Mouse (Mus musculus): Measurements from ENCODE around the gene Ncl. TPM values are rescaled to one million over a fixed set of nuclear protein-coding genes. Genes with fewer than 3 reads are reported as not detected.

The Ncl gene
- total and polyA plus RNA-seq, 3 experiments = 246 to 1,708 (median 370) TPM

- no peaks in the 10 kb centered on the region for H3K9me3 ChIP-seq (replicated peaks; ENCODE audit: insufficient read depth, low read length)
- no peaks in the 10 kb centered on the region for H3K79me2 ChIP-seq (ENCODE audit: control insufficient read depth, insufficient read depth, low read length, poor library complexity)
- no peaks in the 10 kb centered on the region for H3K36me3 ChIP-seq (ENCODE audit: control insufficient read depth in 1 of 2, insufficient read depth in 2 of 2, low read length in 2 of 2)
- TF ChIP-seq EP300 (IDR thresholded peaks at IDR 0.05; ENCODE audit: low read depth in 1 of 2, low read length in 2 of 2) (no peak), MYC (IDR thresholded peaks at IDR 0.05; ENCODE audit: low read depth, low read length) (no peak), TCF12 (IDR thresholded peaks at IDR 0.05; ENCODE audit: low read depth, low read length) (no peak)
- H3K27ac ChIP-seq (ENCODE audit: control insufficient read depth, low read depth, low read length) = no peak overlapping the region
- H3K4me1 ChIP-seq (ENCODE audit: control insufficient read depth in 1 of 2, insufficient read depth in 2 of 2, low read length in 2 of 2) = peaks cover 0 to 3% of the 10 kb centered on the region in 2 experiments; a peak in 2 of 4 replicates
- no peak for DNase-seq (ENCODE audit: low read depth, low spot score)
- no peak overlapping the region for H3K4me3 ChIP-seq (ENCODE audit: control insufficient read depth in 1 of 2, insufficient read depth in 1 of 2, low read depth in 2 of 2, low read length in 2 of 2)
- no peak overlapping the region for H3K9ac ChIP-seq (ENCODE audit: control insufficient read depth, low read depth, low read length, poor library complexity, severe bottlenecking)
- H3K27me3 ChIP-seq (ENCODE audit: control insufficient read depth in 1 of 2, insufficient read depth in 2 of 2, low read length in 2 of 2) = no peaks in the 10 kb centered on the region; a peak in 1 of 4 replicates
These were observed 20.0 kb upstream of the Ncl start for GRCm38 (mm10) chr1:86379161-86379569.

DNA sequence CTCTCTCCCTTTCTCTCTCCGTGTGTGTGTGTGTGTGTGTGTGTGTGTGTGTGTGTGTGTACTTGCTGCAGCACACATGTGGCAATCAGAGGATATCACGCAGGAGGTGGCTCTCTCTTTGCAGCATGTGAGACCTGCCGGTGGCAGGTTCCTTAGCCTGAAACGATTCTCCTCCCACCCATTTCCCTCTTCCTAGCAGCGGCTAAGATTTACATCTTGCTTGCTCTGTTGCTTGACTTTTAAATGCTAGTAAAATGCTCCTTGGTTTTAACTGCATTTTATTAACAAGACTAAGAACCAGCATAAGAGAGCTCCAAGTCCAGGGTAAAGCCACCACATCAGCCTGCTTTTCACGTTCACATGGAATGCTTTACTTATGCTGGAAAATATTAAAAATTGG, 19.5 kb upstream of the Ncl start:
- Histone ChIP-seq H3K36me3 (ENCODE audit: control insufficient read depth in 1 of 2, insufficient read depth in 2 of 2, low read length in 2 of 2) (no peaks in the 10 kb centered on the region), H3K4me1 (ENCODE audit: control insufficient read depth in 1 of 2, insufficient read depth in 2 of 2, low read length in 2 of 2) (peaks cover 0 to 3% of the 10 kb centered on the region in 2 experiments; a peak in 2 of 4 replicates), H3K79me2 (ENCODE audit: control insufficient read depth, insufficient read depth, low read length, poor library complexity) (no peaks in the 10 kb centered on the region), H3K27ac (ENCODE audit: control insufficient read depth, low read depth, low read length) (no peak overlapping the region), H3K4me3 (ENCODE audit: control insufficient read depth in 1 of 2, insufficient read depth in 1 of 2, low read depth in 2 of 2, low read length in 2 of 2) (no peak overlapping the region), H3K27me3 (ENCODE audit: control insufficient read depth in 1 of 2, insufficient read depth in 2 of 2, low read length in 2 of 2) (no peaks in the 10 kb centered on the region), H3K9ac (ENCODE audit: control insufficient read depth, low read depth, low read length, poor library complexity, severe bottlenecking) (no peak overlapping the region), H3K9me3 (replicated peaks; ENCODE audit: insufficient read depth, low read length) (no peaks in the 10 kb centered on the region)
- no peak for DNase-seq (ENCODE audit: low read depth, low spot score)
- no peak for TF ChIP-seq ZKSCAN1 (IDR thresholded peaks at IDR 0.05; ENCODE audit: low read depth, low read length)
- TF ChIP-seq UBTF (IDR thresholded peaks at IDR 0.05; ENCODE audit: borderline replicate concordance, insufficient read depth, low read depth, low read length) = no peak
- no peak for TF ChIP-seq ZMIZ1 (IDR thresholded peaks at IDR 0.05; ENCODE audit: low read depth, low read length)
- no peak for TF ChIP-seq MXI1 (IDR thresholded peaks at IDR 0.05; ENCODE audit: low read depth, low read length)
- no peak for TF ChIP-seq EP300 (IDR thresholded peaks at IDR 0.05; ENCODE audit: low read depth in 1 of 2, low read length in 2 of 2)
- no peak for TF ChIP-seq GATA1 (IDR thresholded peaks at IDR 0.05; ENCODE audit: low read depth, low read length)
- TF ChIP-seq POLR2A (IDR thresholded peaks at IDR 0.05; ENCODE audit: control insufficient read depth in 1 of 2, insufficient read depth in 1 of 2, low read depth in 1 of 2, low read length in 2 of 2, poor library complexity in 1 of 2) = no peak
- no peak for TF ChIP-seq MAX (IDR thresholded peaks at IDR 0.05; ENCODE audit: low read length)
- TF ChIP-seq TBP (IDR thresholded peaks at IDR 0.05; ENCODE audit: low read depth, low read length) = no peak
- no peak for TF ChIP-seq MYC (IDR thresholded peaks at IDR 0.05; ENCODE audit: low read depth, low read length)
- TF ChIP-seq GABPA (IDR thresholded peaks at IDR 0.05; ENCODE audit: low read depth, low read length) = no peak
- TF ChIP-seq MAFK (IDR thresholded peaks at IDR 0.05; ENCODE audit: borderline replicate concordance, low read depth, low read length) = no peak
- TF ChIP-seq RCOR1 (IDR thresholded peaks at IDR 0.05; ENCODE audit: low read depth, low read length) = no peak
- TF ChIP-seq USF1 (IDR thresholded peaks at IDR 0.05; ENCODE audit: low read depth, low read length) = no peak

DNA sequence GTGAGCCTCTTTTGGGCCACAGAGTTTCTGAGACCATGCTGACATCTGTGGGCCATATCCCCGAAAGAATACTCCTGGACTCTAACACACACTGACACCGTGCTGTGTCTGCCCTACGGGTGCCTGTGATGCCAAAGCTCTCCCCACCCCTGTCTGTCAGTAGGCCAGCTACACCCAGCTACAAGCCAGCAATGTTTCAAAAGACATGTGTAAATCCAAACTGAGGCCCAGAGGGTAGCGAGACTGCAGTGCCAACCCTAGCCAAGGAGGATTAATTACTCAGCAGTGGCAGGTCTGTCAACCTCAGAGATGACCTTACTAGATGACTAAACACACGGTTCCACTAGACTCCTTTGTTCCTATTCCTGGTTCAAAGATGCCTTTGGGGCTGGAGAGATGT, 17.2 kb upstream of the Ncl start:
- Histone ChIP-seq H3K27me3 (ENCODE audit: control insufficient read depth in 1 of 2, insufficient read depth in 2 of 2, low read length in 2 of 2) (no peaks in the 10 kb centered on the region), H3K27ac (ENCODE audit: control insufficient read depth, low read depth, low read length) (no peak overlapping the region), H3K4me1 (ENCODE audit: control insufficient read depth in 1 of 2, insufficient read depth in 2 of 2, low read length in 2 of 2) (peaks cover 0 to 3% of the 10 kb centered on the region in 2 experiments; a peak in 2 of 4 replicates), H3K4me3 (ENCODE audit: control insufficient read depth in 1 of 2, insufficient read depth in 1 of 2, low read depth in 2 of 2, low read length in 2 of 2) (no peak overlapping the region), H3K36me3 (ENCODE audit: control insufficient read depth in 1 of 2, insufficient read depth in 2 of 2, low read length in 2 of 2) (no peaks in the 10 kb centered on the region), H3K9me3 (replicated peaks; ENCODE audit: insufficient read depth, low read length) (no peaks in the 10 kb centered on the region), H3K9ac (ENCODE audit: control insufficient read depth, low read depth, low read length, poor library complexity, severe bottlenecking) (no peak overlapping the region), H3K79me2 (ENCODE audit: control insufficient read depth, insufficient read depth, low read length, poor library complexity) (no peaks in the 10 kb centered on the region)
- TF ChIP-seq POLR2AphosphoS5 (IDR thresholded peaks at IDR 0.05; ENCODE audit: borderline replicate concordance, low read depth, low read length) (no peak), CHD1 (IDR thresholded peaks at IDR 0.05; ENCODE audit: low read depth, low read length) (no peak), ZKSCAN1 (IDR thresholded peaks at IDR 0.05; ENCODE audit: low read depth, low read length) (no peak), KAT2A (conservative IDR thresholded peaks at IDR 0.05; ENCODE audit: low read depth, low read length) (no peak), EP300 (IDR thresholded peaks at IDR 0.05; ENCODE audit: low read depth in 1 of 2, low read length in 2 of 2) (no peak)
- DNase-seq (ENCODE audit: low read depth, low spot score) = no peak
